Mouse (Mus musculus) CH12.LX (cell line): ENCODE measurements around the gene Spx. TPM values are rescaled to one million over a fixed set of nuclear protein-coding genes. Genes with fewer than 3 reads are reported as not detected.

Source experiments
- DNase-seq: peaks from one replicate; pipeline ENCODE4 v3.0.0-alpha.2; 2013; ENCODE audit errors: extremely low read depth
- H3K27ac ChIP-seq: 2 replicates; pipeline ENCODE4 v1.5.1; 2012; ENCODE audit warnings: low read depth, mild to moderate bottlenecking, control low read depth, moderate library complexity; ENCODE audit not compliant: insufficient read depth
- H3K27me3 ChIP-seq: replicated peaks from 2 replicates; pipeline ENCODE3; 2012; ENCODE audit warnings: inconsistent platforms
- H3K36me3 ChIP-seq, 2 experiments: replicated peaks in 1 of 2; 2 replicates each; pipeline versions ENCODE3 to v1.6.1; 2012; ENCODE audit warnings: inconsistent platforms in 1 of 2, low read length in 1 of 2, mild to moderate bottlenecking in 1 of 2, mixed read lengths in 1 of 2, moderate library complexity in 1 of 2; ENCODE audit not compliant: control insufficient read depth in 1 of 2, insufficient read depth in 1 of 2
- H3K4me1 ChIP-seq, 2 experiments: 2 replicates each; pipeline ENCODE4 v1.6.1; 2012; ENCODE audit warnings: inconsistent platforms in 1 of 2, moderate library complexity in 1 of 2; ENCODE audit not compliant: insufficient read depth in 2 of 2, control insufficient read depth in 1 of 2
- H3K4me2 ChIP-seq: 2 replicates; pipeline ENCODE4 v1.6.1; 2012; ENCODE audit warnings: low read depth, mild to moderate bottlenecking, control low read depth; ENCODE audit not compliant: poor library complexity, insufficient read depth, severe bottlenecking
- H3K4me3 ChIP-seq, 3 experiments: fragments of 150-350 bp in 1 of 3; sonication (generic) in 1 of 3; replicated peaks in 1 of 3; 2 replicates each; pipeline versions ENCODE3 to v1.5.1; 2011 to 2012; ENCODE audit warnings: low read depth in 2 of 3, low read length in 2 of 3, mild to moderate bottlenecking in 2 of 3, moderate library complexity in 2 of 3, control low read depth in 1 of 3, improper control_type of control experiment in 1 of 3, inconsistent platforms in 1 of 3, mixed read lengths in 1 of 3; ENCODE audit not compliant: poor library complexity in 1 of 3
- H3K79me2 ChIP-seq: replicated peaks from 2 replicates; pipeline ENCODE4 v1.6.1; 2012; ENCODE audit warnings: mild to moderate bottlenecking, moderate library complexity; ENCODE audit not compliant: control insufficient read depth, poor library complexity, insufficient read depth, severe bottlenecking; ENCODE audit errors: extremely low read depth
- H3K9ac ChIP-seq: 2 replicates; pipeline ENCODE4 v1.6.1; 2012; ENCODE audit warnings: low read depth, mild to moderate bottlenecking, control low read depth, moderate library complexity; ENCODE audit not compliant: insufficient read depth
- H3K9me3 ChIP-seq: replicated peaks from 2 replicates; pipeline ENCODE3; 2012; ENCODE audit warnings: low read length, inconsistent platforms, mixed read lengths
- BHLHE40 ChIP-seq: IDR thresholded peaks from 2 replicates; pipeline ENCODE4 v1.6.1; 2011; ENCODE audit warnings: mild to moderate bottlenecking, low read depth, low read length, improper control_type of control experiment
- E2F4 ChIP-seq: IDR thresholded peaks from 2 replicates; pipeline ENCODE4 v1.6.1; 2011; ENCODE audit warnings: low read depth, low read length, improper control_type of control experiment; ENCODE audit not compliant: insufficient replicate concordance
- ELF1 ChIP-seq: IDR thresholded peaks from 2 replicates; pipeline ENCODE4 v1.6.1; 2014; ENCODE audit warnings: low read depth, mild to moderate bottlenecking, inconsistent platforms, low read length, improper control_type of control experiment
- EP300 ChIP-seq: IDR thresholded peaks from 2 replicates; pipeline ENCODE4 v1.6.1; 2011; ENCODE audit warnings: low read length, improper control_type of control experiment
- ETS1 ChIP-seq: conservative IDR thresholded peaks from 2 replicates; pipeline ENCODE4 v1.6.1; 2012; ENCODE audit warnings: low read depth, mild to moderate bottlenecking, inconsistent platforms, low read length, improper control_type of control experiment, moderate library complexity
- GABPA ChIP-seq: IDR thresholded peaks from 2 replicates; pipeline ENCODE4 v1.6.1; 2012; ENCODE audit warnings: low read depth, low read length, improper control_type of control experiment, inconsistent platforms; ENCODE audit not compliant: insufficient replicate concordance
- IRF4 ChIP-seq: IDR thresholded peaks from 2 replicates; pipeline ENCODE4 v1.6.1; 2014; ENCODE audit warnings: low read depth, mild to moderate bottlenecking, inconsistent platforms, low read length, improper control_type of control experiment
- JUND ChIP-seq: conservative IDR thresholded peaks from 2 replicates; pipeline ENCODE4 v1.6.1; 2011; ENCODE audit warnings: low read depth, low read length, improper control_type of control experiment
- KAT2A ChIP-seq: IDR thresholded peaks from 2 replicates; pipeline ENCODE4 v1.6.1; 2012; ENCODE audit warnings: low read length, improper control_type of control experiment, inconsistent platforms; ENCODE audit not compliant: insufficient replicate concordance
- MAFK ChIP-seq: IDR thresholded peaks from 2 replicates; pipeline ENCODE4 v1.6.1; 2011; ENCODE audit warnings: low read length, improper control_type of control experiment; ENCODE audit not compliant: insufficient replicate concordance
- MAX ChIP-seq: IDR thresholded peaks from 2 replicates; pipeline ENCODE4 v1.6.1; 2011; ENCODE audit warnings: low read length, improper control_type of control experiment
- MAZ ChIP-seq: IDR thresholded peaks from 2 replicates; pipeline ENCODE4 v1.6.1; 2012; ENCODE audit warnings: low read depth, mild to moderate bottlenecking, inconsistent platforms, low read length, improper control_type of control experiment, moderate library complexity
- MEF2A ChIP-seq: IDR thresholded peaks from 2 replicates; pipeline ENCODE4 v1.6.1; 2014; ENCODE audit warnings: low read depth, mild to moderate bottlenecking, inconsistent platforms, low read length, improper control_type of control experiment, borderline replicate concordance
- MXI1 ChIP-seq: IDR thresholded peaks from 2 replicates; pipeline ENCODE4 v1.6.1; 2011; ENCODE audit warnings: mild to moderate bottlenecking, low read depth, low read length, improper control_type of control experiment
- MYC ChIP-seq: IDR thresholded peaks from 2 replicates; pipeline ENCODE4 v1.6.1; 2011; ENCODE audit warnings: low read depth, mild to moderate bottlenecking, improper control_type of control experiment, low read length
- NELFE ChIP-seq: IDR thresholded peaks from 2 replicates; pipeline ENCODE4 v1.6.1; 2011; ENCODE audit warnings: low read depth, low read length, improper control_type of control experiment
- NRF1 ChIP-seq: IDR thresholded peaks from 2 replicates; pipeline ENCODE4 v1.6.1; 2014; ENCODE audit warnings: low read depth, mild to moderate bottlenecking, inconsistent platforms, low read length, improper control_type of control experiment, moderate library complexity
- POLR2A ChIP-seq: IDR thresholded peaks from 2 replicates; pipeline ENCODE4 v1.6.1; 2011; ENCODE audit warnings: low read depth, mild to moderate bottlenecking, improper control_type of control experiment, low read length
- RAD21 ChIP-seq: IDR thresholded peaks from 2 replicates; pipeline ENCODE4 v1.6.1; 2011; ENCODE audit warnings: low read depth, mild to moderate bottlenecking, low read length, improper control_type of control experiment, moderate library complexity
- RCOR1 ChIP-seq: conservative IDR thresholded peaks from 2 replicates; pipeline ENCODE4 v1.6.1; 2012; ENCODE audit warnings: low read depth, mild to moderate bottlenecking, inconsistent platforms, low read length, improper control_type of control experiment
- SMC3 ChIP-seq: IDR thresholded peaks from 2 replicates; pipeline ENCODE4 v1.6.1; 2011; ENCODE audit warnings: low read depth, low read length, improper control_type of control experiment
- TCF12 ChIP-seq: IDR thresholded peaks from 2 replicates; pipeline ENCODE4 v1.6.1; 2014; ENCODE audit warnings: low read depth, mild to moderate bottlenecking, inconsistent platforms, low read length, improper control_type of control experiment
- ZC3H11A ChIP-seq: IDR thresholded peaks from 2 replicates; pipeline ENCODE4 v1.6.1; 2012; ENCODE audit warnings: low read depth, mild to moderate bottlenecking, inconsistent platforms, low read length, improper control_type of control experiment
- dilution Hi-C: fragments of 300-500 bp; cut with MboI; formaldehyde crosslinking; loops from 2 replicates; pipeline ENCODE4 v1.14.3; 2020; ENCODE audit warnings: low sequenced_read_pairs; ENCODE audit not compliant: extremely low pct_unique_long_range_greater_than_20kb, extremely low pct_ligation_motif_present
- in situ Hi-C: fragments of 300-500 bp; cut with MboI; formaldehyde crosslinking; loops from 3 replicates; pipeline ENCODE4 v1.14.3; 2019; ENCODE audit warnings: low sequenced_read_pairs, low pct_ligation_motif_present, low pct_unique_long_range_greater_than_20kb, mixed read lengths
- polyA plus RNA-seq: library from polyadenylated mRNA; unstranded; fragments of >175 nt; gene quantifications from 2 replicates; pipeline ENCODE4 v1.2.1, GENCODE M21; 2012; ENCODE audit warnings: low read depth; ENCODE audit not compliant: insufficient read length
- total RNA-seq, 2 experiments: library from RNA; depleted of rRNA; stranded (reverse); fragments of 300-350 nt in 1 of 2; fragments of >200 nt in 1 of 2; gene quantifications; 2 replicates each; pipeline ENCODE4 v1.2.3; 2012 to 2014

Gene Spx
- total and polyA plus RNA-seq, 3 experiments = 0.16 to 0.51 TPM; not detected in 1

DNA sequence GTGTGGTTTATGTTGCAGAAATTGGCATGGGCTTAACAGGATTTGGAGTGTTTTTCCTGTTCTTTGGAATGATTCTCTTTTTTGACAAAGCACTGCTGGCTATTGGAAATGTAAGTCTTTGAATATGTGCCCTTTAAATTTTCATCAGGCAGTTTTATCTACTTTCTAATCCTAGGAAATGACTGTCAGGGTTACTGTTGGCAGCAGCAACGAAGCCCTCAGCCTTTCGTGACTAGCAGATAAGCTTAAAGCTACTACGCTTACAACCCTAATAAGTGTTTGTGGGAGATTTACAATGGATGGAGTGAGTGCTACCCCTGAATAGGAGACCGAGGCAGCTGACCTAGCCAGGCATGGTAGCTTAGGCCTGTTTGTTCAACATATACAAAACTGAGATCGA is 20.9 kb upstream of the Spx start:
- H3K9me3 ChIP-seq = no peaks in the 10 kb centered on the region
- DNase-seq = no peak
- peaks cover 66% of the 10 kb centered on the region for H3K79me2 ChIP-seq
- dilution Hi-C loops = no loop called here
- H3K4me2 ChIP-seq = no peak overlapping the region
- H3K27me3 ChIP-seq = no peaks in the 10 kb centered on the region
- H3K4me3 ChIP-seq = no peak overlapping the region
- in situ Hi-C loops = no loop called here
- peaks cover 38 to 68% of the 10 kb centered on the region in 2 experiments for H3K36me3 ChIP-seq
- peaks cover 11 to 36% of the 10 kb centered on the region in 2 experiments for H3K4me1 ChIP-seq
- H3K9ac ChIP-seq = no peak overlapping the region
- H3K27ac ChIP-seq = no peak overlapping the region
- TF ChIP-seq E2F4 (no peak), MXI1 (no peak), MAZ (no peak), MAX (no peak), POLR2A (no peak), IRF4 (no peak), EP300 (no peak), MEF2A (no peak), ZC3H11A (no peak), KAT2A (no peak), BHLHE40 (no peak), GABPA (no peak), RAD21 (no peak)

DNA sequence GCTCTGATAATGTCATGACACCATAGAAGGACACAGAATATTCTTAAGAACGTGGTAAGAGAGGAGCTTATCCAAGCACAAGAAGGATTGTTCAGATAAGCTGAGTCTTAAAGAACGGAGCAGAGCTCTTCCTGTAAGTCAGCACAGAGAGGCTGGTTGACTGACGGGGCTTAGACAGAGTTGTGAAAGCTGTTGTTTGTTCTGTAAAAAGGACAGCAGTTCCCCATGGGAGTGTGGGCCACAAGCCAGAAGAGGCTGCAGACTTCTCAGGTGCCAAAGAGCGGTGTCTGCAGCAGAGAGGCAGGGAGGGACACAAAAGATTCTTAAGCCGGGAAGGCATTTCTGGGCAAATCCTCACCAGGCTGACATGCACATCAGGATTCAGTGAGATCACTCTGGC is 18.6 kb upstream of the Spx start:
- TF ChIP-seq IRF4 (no peak), NRF1 (no peak), MYC (no peak), BHLHE40 (no peak), SMC3 (no peak), ELF1 (no peak), MXI1 (no peak), ETS1 (no peak), EP300 (no peak), NELFE (no peak), RCOR1 (no peak), JUND (no peak), TCF12 (no peak), MAFK (no peak)
- H3K27ac ChIP-seq = no peak overlapping the region
- in situ Hi-C loops (no loop called here), dilution Hi-C loops (no loop called here)
- DNase-seq = no peak
- H3K9me3 ChIP-seq = no peaks in the 10 kb centered on the region
- peaks cover 44% of the 10 kb centered on the region for H3K79me2 ChIP-seq
- no peaks in the 10 kb centered on the region for H3K27me3 ChIP-seq
- no peak overlapping the region for H3K4me2 ChIP-seq
- peaks cover 38 to 60% of the 10 kb centered on the region in 2 experiments for H3K36me3 ChIP-seq
- H3K4me1 ChIP-seq = peaks cover 8 to 21% of the 10 kb centered on the region in 2 experiments
- H3K4me3 ChIP-seq = no peak overlapping the region
- H3K9ac ChIP-seq = no peak overlapping the region
